Mouse (Mus musculus): ENCODE measurements at regions not wholly inside any gene's neighbourhood (a gene's known extent, or its start where the extent isn't known, plus 50 kb on each side); places are given as distances from the start of the nearest gene placed in this dataset.

DNA sequence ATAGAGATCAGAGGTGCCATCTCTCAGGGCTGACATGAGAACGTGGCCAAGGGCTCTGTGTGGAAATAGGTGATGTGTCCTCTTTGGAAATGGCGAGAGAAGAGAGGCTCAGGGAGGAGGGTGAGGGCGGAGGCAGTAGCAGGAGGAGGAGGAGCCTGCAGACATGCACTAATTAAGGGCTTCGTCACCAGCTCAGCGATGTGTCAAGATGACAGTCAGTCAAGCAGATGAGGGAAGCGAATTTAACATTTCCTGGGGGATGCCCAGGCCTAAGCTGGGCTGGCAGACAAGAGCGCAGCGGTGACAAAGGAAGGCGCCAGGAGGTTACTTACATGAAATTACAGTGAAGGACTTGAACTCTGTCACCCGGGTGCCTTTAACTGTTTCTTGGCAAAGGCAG is 455.1 kb upstream of the Tbx3 start:
- DNase-seq (ENCODE audit: low spot score) = no peak

DNA sequence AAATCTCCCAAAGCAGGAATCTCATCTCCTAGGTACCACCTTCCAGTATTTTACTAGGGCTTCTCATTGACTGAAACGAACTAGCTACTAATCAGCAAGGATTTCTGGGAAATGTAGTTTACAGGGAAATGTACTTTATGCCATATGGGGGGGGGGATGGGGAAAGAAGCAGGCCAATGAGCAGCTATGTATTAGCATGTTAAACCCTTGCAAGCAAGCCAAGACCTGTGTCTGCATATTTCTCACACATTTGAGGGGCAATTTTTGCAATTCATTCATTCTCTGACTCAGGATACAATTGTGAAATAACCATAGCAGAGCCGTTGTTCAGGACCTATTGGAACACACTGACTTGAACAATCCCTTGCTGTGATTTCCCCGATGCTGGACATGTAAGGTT is 454.3 kb upstream of the Tbx3 start:
- no peak for DNase-seq (ENCODE audit: low spot score)

DNA sequence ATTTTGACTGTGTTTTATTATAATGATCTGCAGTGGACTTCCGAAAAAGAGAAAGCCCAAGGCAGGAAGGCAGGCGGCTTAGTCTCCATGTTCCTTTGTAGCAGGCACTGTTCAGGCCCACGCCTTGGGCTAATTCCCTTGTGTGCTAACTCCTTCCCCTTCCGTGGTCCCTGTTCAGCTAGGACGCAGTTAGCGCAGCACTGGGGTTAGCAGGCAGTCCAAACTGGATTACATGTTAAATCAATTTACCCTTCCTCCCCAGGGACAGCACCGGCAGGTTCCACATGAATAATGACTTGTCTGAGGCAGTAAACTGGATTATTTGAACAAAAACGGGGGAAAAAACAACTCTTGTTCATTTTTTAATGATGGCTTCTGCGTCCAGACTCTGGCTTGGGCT is 453.4 kb upstream of the Tbx3 start:
- DNase-seq (ENCODE audit: low spot score) = no peak

DNA sequence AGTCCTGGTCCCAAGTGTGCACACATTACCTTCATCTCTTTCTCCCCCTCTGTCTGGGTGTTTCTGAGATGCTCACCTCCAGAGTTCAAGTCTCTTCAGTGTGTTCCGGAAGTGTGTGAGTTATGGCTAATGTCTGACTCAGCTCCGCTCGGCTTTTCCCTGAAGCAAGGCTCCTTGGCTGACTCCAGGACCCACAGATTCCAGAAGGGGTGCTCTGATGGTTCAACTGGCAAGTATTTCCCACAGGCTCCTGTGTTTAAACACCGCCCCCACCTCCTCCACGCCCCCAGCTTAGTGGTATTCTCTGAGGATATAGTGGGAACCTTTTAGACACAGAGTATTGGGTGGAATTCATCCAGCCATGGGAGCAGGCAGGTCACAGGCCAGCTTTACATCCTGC is 441.8 kb upstream of the Tbx3 start:
- no peak for DNase-seq (ENCODE audit: low spot score)

DNA sequence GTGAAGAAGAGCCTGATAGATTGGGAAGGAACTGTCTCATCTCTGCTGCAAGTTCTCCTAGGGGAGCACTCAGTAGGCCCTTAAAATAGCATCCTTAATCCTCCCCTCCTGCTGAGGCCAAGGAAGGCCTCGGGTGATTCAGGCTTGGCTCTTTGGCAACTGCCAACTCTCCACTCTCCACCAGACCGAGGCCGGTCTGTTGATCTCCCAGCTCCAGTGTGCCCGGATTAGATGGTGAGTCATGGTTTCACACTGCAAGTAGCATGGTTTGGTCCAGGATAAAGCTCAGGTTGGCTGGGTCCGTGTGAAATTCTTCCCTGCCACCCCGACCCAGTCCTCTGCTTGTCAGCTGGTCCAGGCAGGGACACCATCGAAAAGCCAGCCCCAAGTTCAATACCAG is 437.5 kb upstream of the Tbx3 start:
- DNase-seq (ENCODE audit: low spot score) = no peak

GRCm38 (mm10) chr5:119235884-119236283 is 434.6 kb upstream of the Tbx3 start:
- DNase-seq (ENCODE audit: low spot score) = no peak

DNA sequence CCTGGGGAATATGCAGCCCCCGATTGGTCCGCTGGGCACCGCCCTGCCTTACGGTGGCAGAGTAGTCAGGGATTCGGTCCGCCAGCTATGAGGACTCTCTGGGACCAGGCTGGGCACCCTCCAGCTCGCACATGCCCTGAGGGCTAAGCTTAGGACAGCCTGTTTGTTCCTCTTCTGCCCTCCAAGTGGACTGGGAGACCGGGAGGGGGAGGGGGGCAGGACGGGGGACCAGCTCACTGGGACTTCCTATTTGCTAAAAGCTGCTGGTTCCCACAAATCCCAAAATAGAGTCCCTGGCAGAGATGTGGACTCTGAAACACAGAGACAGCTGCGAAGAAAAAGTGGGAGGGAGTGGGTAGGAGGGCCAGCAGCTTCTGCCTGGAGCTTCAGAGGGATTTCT is 423.6 kb upstream of the Tbx3 start:
- DNase-seq (ENCODE audit: low spot score) = no peak

DNA sequence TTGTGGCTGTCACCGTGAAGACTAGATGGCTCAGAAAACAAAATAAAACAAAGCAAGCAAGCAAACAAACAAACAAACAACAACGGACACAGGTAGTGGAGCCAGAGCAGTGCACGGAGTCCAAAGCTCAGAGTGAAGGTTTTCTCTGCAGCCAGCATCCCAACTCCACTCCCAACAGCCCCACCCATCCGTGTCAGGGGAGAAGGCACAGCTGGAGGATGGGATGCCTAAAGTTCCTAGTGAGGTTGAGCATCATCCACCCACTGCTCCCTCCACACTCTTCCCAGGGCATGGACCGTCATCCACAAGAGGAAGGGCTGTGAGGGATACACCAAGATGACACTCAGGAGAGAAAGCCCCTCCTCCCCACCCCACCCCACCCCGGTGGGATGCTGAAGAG is 421.8 kb upstream of the Tbx3 start:
- DNase-seq (ENCODE audit: low spot score) = no peak

DNA sequence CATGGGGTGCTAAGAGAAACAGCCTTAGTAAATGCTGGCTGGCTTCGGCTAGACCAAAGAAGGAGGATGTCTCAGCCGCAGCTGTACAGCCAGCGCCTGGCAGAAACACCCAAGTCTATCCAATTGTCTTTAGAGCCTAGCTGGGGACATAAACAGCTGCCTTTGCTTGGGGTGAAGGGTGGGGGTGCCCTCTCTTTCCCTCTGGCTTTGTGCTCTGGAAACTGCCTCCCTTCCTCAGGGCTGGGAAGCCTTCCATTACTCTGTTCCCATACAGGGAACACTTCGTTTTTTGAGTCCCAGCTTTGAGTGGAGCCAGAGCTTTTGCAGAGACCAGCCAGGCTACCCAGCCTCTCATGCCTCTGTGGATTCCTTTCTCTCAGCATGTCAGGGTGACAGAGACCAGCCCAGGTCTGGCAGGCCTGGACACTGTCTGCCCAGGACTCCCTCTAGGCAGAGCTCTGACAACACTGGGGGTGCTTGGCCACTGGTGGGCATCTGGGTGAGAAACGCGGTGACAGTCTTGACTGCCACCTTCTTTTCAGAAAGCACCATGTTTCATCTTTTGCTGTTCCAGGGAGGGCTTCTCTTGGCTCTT is 421.2 kb upstream of the Tbx3 start:
- DNase-seq (ENCODE audit: low spot score) = no peak

DNA sequence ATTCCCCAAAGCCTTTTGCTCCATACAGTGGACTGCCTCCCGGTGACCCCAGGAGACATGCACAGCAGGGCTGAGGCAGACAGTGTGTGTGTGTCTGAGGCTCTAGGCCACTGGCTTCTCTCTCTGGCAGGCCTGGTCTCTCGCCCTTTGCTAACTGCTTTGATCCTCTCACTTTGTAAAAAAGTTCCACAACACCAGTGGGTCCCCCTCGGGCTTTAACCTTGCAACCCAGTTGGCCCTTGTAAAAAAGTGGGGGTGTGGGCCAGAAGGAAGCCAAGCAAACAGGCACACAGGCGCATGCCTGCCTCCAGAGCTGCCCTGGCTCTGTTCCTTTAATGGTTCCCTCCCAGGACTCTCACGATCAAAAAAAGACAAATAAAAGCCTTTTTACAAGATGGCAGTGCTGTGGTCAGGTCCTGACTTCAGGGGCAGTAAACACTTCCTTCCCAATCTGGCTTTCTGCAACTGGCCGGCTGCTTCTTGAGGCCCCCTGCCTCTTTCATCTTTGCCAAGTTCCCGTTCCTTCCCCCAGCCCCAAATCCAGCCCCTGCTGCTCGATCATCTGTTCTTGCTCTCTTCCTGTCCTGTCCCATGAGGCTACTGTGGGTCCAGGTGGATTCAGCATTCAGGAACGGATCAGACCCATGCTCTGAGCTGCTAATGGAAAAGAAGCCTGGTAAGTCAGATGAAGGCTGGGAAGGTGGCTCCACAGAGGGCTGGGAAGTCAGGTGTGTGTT is 419.0 kb upstream of the Tbx3 start:
- no peak for DNase-seq (ENCODE audit: low spot score)

- DNase-seq (ENCODE audit: low spot score) = no peak
Observed at GRCm38 (mm10) chr5:119257374-119258120, 412.9 kb upstream of the Tbx3 start.

DNA sequence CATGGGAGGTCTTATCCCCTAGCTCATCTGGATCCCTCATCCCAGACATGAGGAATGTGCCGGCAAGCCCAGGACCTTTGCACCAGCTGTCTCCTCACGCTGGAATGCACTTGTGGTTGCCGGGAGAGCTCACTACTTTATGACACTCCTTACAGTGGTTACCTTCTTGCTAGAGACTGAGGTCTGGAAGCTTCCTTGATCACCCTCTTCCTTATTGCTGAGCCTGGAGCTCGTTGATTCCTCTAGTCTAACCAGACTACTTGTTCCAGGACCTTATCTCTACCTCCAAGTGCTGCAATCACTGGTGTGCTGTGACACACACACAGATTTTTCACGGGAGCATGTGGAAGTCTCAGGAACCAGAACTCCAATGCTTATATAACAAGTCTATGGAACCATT is 411.6 kb upstream of the Tbx3 start:
- DNase-seq (ENCODE audit: low spot score) = no peak

DNA sequence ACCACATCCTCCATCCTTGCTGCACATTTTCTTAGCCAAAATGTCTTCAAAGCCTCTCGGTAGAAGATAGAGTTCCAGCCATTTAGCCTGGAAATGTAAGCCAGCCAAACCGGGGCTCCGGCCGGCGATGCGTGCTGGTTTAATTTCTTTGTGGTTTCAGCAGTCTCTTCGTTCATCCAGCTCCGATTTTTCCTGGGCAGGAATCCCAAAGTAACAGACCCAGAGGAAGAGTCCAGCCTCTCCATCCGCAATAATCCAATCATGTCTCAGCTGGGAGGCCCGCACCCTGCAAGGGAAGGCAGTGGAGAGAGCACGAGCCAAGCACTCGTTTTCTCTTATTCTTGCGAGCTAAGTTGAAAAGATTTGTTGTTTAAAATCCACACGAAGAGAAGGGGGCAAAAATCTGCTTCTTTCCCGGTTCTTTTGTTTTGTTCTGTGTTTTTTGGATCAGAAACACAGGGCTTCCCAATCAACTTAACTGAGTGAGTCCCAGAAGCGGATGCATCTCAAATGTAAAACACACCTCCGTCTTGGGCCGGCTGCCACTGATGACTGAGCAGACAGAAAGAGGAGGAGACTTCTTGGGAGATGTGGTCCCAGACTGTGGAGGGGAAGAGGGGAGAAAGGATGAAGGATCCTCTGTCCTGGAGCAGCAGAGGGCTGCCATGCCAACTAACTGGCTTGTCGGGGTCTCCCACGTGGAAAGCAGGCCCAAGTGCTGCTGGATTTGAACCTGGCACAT is 405.1 kb upstream of the Tbx3 start:
- no peak for DNase-seq (ENCODE audit: low spot score)

DNA sequence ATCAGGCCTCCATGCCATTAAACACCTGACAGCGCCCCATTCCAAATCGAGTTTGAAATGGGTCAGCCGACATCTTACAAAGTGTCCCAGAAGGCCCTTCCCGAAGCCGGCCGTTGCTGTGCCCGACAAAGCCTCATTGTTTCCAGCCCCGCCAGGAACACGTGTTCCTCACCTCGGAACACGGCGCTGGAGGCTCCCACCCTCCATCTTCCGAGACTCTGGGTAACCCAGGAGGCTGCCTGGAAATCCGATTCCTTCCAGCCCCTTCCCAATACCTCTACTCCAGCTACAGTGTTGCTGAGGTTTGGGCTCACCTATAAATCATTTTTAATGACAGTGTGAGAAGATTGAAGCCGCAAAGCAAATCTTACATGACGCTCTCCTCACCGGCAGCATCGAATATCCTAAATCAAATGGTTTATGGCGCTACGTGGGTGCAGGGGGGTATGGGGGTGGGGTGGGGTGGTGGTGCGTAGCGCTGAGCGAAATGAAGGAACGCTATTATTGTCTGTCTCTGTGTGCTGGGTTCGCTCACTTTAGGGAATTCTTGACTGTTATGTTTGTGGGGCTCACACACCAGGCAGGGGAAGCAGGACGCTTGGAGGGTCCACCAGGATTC is 399.1 kb upstream of the Tbx3 start:
- DNase-seq (ENCODE audit: low spot score) = no peak

DNA sequence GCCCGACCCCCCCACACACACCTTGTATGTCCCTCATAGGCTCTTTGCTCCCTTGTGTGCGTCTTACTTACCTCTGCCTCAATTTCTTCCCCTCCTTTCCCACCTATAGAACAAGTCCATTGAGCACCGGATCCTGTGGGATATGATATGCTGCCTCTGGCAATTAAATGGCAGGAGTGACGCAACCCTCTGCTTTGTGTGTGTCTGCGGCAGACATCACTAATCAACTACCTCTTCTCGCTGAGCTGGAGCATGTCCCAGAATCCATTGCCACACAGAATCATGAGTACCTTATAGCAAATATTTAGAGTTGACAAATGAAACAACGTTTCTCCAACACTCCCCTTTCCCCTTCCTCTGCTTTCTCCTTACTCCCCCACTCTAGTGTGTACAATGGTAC is 397.3 kb upstream of the Tbx3 start:
- no peak for DNase-seq (ENCODE audit: low spot score)

DNA sequence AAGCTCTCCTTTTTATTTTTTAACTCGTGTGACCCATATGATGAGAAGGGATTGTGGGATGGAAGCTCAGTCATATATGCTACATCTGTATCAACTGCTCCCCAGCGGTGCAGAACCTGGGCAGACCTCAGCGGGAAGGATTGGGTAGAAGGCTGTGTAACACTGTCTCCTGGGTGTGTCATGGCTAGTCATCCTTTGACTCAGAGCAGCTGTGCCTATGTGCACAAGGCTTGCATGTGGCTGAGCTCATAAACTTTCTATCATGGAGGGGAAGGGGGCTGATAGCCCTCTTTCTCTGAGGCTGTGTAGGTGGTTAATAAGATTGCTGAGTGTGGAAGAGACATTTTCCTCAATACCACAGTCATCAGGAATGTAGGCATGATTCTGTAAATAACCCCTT is 396.9 kb upstream of the Tbx3 start:
- DNase-seq (ENCODE audit: low spot score) = no peak

GRCm38 (mm10) chr5:119274817-119275494 is 395.5 kb upstream of the Tbx3 start:
- no peak for DNase-seq (ENCODE audit: low spot score)

GRCm38 (mm10) chr5:119280146-119280545 is 390.3 kb upstream of the Tbx3 start:
- peak; percentile 73 for DNase-seq (ENCODE audit: low spot score)

DNA sequence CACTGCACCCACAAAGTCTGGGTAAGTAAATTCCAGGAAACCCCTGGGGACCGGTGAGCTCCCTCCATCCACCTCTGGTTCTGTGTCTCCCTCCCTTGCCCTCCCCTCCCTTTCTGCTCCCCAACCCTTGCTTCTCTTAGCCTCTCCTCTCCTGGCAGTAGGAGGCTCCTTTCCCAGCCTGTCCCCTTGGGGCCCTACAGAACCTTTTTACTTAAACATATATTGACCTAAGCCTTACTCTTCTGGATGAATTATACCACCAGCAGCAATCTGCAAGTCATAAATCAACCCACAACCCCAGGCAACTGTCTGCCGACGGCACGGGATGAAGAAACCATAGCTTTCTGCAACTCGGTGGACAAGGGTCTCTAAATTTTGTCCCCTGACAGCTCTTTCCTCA is 380.7 kb upstream of the Tbx3 start:
- DNase-seq (ENCODE audit: low spot score) = no peak

GRCm38 (mm10) chr5:119292323-119292722 is 378.1 kb upstream of the Tbx3 start:
- DNase-seq (ENCODE audit: low spot score) = no peak

- no peak for DNase-seq (ENCODE audit: low spot score)
Observed at GRCm38 (mm10) chr5:119292889-119293288, 377.6 kb upstream of the Tbx3 start.

GRCm38 (mm10) chr5:119299311-119299710 is 371.2 kb upstream of the Tbx3 start:
- DNase-seq (ENCODE audit: low spot score) = no peak
